Mouse (Mus musculus): ENCODE results near the gene Igfbpl1.

The Igfbpl1 gene

GRCm38 (mm10) chr4:45822781-45823575 lies 3.7 kb downstream of the Igfbpl1 start:
- DNase-seq (ENCODE audit: low spot score): no peak

- DNase-seq (ENCODE audit: low spot score): no peak
Observed at GRCm38 (mm10) chr4:45821995-45822394, 4.7 kb downstream of the Igfbpl1 start.

GRCm38 (mm10) chr4:45820074-45820830 lies 6.5 kb downstream of the Igfbpl1 start:
- DNase-seq (ENCODE audit: low spot score): peak; percentile 56

GRCm38 (mm10) chr4:45819208-45819931 lies 7.4 kb downstream of the Igfbpl1 start:
- no peak for DNase-seq (ENCODE audit: low spot score)

GRCm38 (mm10) chr4:45818814-45819207 lies 7.9 kb downstream of the Igfbpl1 start:
- no peak for DNase-seq (ENCODE audit: low spot score)

- peak; percentile 49 for DNase-seq (ENCODE audit: low spot score)
Observed at GRCm38 (mm10) chr4:45815542-45815941, 11.2 kb downstream of the Igfbpl1 start.

GRCm38 (mm10) chr4:45811250-45811649 lies 15.5 kb downstream of the Igfbpl1 start:
- no peak for DNase-seq (ENCODE audit: low spot score)

GRCm38 (mm10) chr4:45808034-45808433 lies 18.7 kb downstream of the Igfbpl1 start:
- DNase-seq (ENCODE audit: low spot score): no peak

GRCm38 (mm10) chr4:45802900-45803299 lies 23.8 kb downstream of the Igfbpl1 start:
- DNase-seq (ENCODE audit: low spot score): no peak

GRCm38 (mm10) chr4:45799956-45800537 lies 26.7 kb downstream of the Igfbpl1 start:
- no peak for DNase-seq (ENCODE audit: low spot score)

GRCm38 (mm10) chr4:45798964-45799363 lies 27.8 kb downstream of the Igfbpl1 start, which contains the start of gene Aldh1b1:
TSS of gene Aldh1b1 (plus strand) at chr4:45799022.
- DNase-seq (ENCODE audit: low spot score): peak; percentile 80

GRCm38 (mm10) chr4:45796760-45797159 lies 30.0 kb downstream of the Igfbpl1 start:
- no peak for DNase-seq (ENCODE audit: low spot score)

- DNase-seq (ENCODE audit: low spot score): peak; percentile 33
Observed at GRCm38 (mm10) chr4:45795191-45795811, 31.4 kb downstream of the Igfbpl1 start.

- no peak for DNase-seq (ENCODE audit: low spot score)
Observed at GRCm38 (mm10) chr4:45790018-45790417, 36.7 kb downstream of the Igfbpl1 start.

GRCm38 (mm10) chr4:45789263-45789958 lies 37.3 kb downstream of the Igfbpl1 start:
- no peak for DNase-seq (ENCODE audit: low spot score)

- no peak for DNase-seq (ENCODE audit: low spot score)
Observed at GRCm38 (mm10) chr4:45788446-45789081, 38.2 kb downstream of the Igfbpl1 start.

- no peak for DNase-seq (ENCODE audit: low spot score)
Observed at GRCm38 (mm10) chr4:45786674-45787073, 40.0 kb downstream of the Igfbpl1 start.

- no peak for DNase-seq (ENCODE audit: low spot score)
Observed at GRCm38 (mm10) chr4:45785959-45786358, 40.8 kb downstream of the Igfbpl1 start.

- DNase-seq (ENCODE audit: low spot score): no peak
Observed at GRCm38 (mm10) chr4:45783671-45784070, 43.1 kb downstream of the Igfbpl1 start.

- peak; percentile 45 for DNase-seq (ENCODE audit: low spot score)
Observed at GRCm38 (mm10) chr4:45771619-45772018, 55.1 kb downstream of the Igfbpl1 start.
